Mouse (Mus musculus) mammary gland, adult 2 months (tissue): ENCODE results near the gene Olfr1322. TPM values are rescaled to one million over a fixed set of nuclear protein-coding genes. Genes with fewer than 3 reads are reported as not detected.

ENCODE experiments used
- polyA plus RNA-seq: library from polyadenylated mRNA; depleted of rRNA; stranded (reverse); fragments of >200 nt; gene quantifications from 2 replicates; pipeline ENCODE4 v1.2.3, GENCODE M21; 2012; ENCODE audit warnings: low replicate concordance; rRNA removed

Gene Olfr1322
- polyA plus RNA-seq, result not detected in 2 replicates

GRCm38 (mm10) chrX:49891383-49891782 lies at the start of gene Olfr1322:
Gene Olfr1322 (minus strand): TSS chrX:49891483.

Other genes with a start within 250 kb of the Olfr1322 start
- gene Olfr1320, start 219.2 kb downstream of the Olfr1322 start, polyA plus RNA-seq, result not detected in 2 replicates
- gene Olfr1321, start 156.4 kb downstream of the Olfr1322 start, polyA plus RNA-seq, result not detected in 2 replicates
- 0.29 and 0.47 TPM in 2 replicates for gene Igsf1, start 93.7 kb downstream of the Olfr1322 start, polyA plus RNA-seq
- not detected in 2 replicates for gene Olfr1323, start 127.9 kb upstream of the Olfr1322 start, polyA plus RNA-seq